In genomic region chr7:19159411-19159810, GRCm38 (mm10) we compare ENCODE assay signal across 11 mouse cellular contexts. TPM values are rescaled to one million over a fixed set of nuclear protein-coding genes. Genes with fewer than 3 reads are reported as not detected.
DNase-seq lines count a peak whose midpoint lies in the region; ATAC-seq lines count a peak whose summit lies in the region.
"Had no signal": no experiment of that assay in that cellular context is flagged by ENCODE, and none has a peak within 500 bp of the region (broad histone marks: within the 10 kb centered on the region; RNA-seq: fewer than 3 reads in every experiment).

No protein-coding gene starts in this region.

- H3K27ac ChIP-seq in kidney, embryonic 14.5 days (ENCODE audit: low read depth, low read length): no peak overlapping the region
- H3K27ac ChIP-seq in embryonic facial prominence, embryonic 12.5 days: no peak overlapping the region
- no peak overlapping the region for H3K27ac ChIP-seq in hindbrain, embryonic 13.5 days
- H3K27ac ChIP-seq in midbrain, embryonic 13.5 days: no peak overlapping the region

- H3K4me2 ChIP-seq in kidney, embryonic 14.5 days (replicated peaks; ENCODE audit: low read depth, low read length): peak overlapping the region; percentile 78
- H3K4me2 ChIP-seq in embryonic facial prominence, embryonic 12.5 days (replicated peaks): peak overlapping the region; percentile 62
- peak overlapping the region; percentile 60 for H3K4me2 ChIP-seq in hindbrain, embryonic 13.5 days
- peak overlapping the region; percentile 57 for H3K4me2 ChIP-seq in midbrain, embryonic 13.5 days (replicated peaks)

- H3K9ac ChIP-seq in kidney, embryonic 14.5 days (ENCODE audit: low read depth, low read length): no peak overlapping the region
- H3K9ac ChIP-seq in embryonic facial prominence, embryonic 12.5 days: no peak overlapping the region
- peak overlapping the region; percentile 60; the same call in 1 of the 2 replicates for H3K9ac ChIP-seq in hindbrain, embryonic 13.5 days
- no peak overlapping the region; the same call in 1 of the 2 replicates for H3K9ac ChIP-seq in midbrain, embryonic 13.5 days (replicated peaks)

- peaks cover 3% of the 10 kb centered on the region; the same call in 1 of the 2 replicates for H3K36me3 ChIP-seq in kidney, embryonic 14.5 days (ENCODE audit: control insufficient read depth, insufficient read depth, low read length)
- no peaks in the 10 kb centered on the region for H3K36me3 ChIP-seq in embryonic facial prominence, embryonic 12.5 days
- H3K36me3 ChIP-seq in hindbrain, embryonic 13.5 days: peaks cover 6% of the 10 kb centered on the region; the same call in 1 of the 2 replicates
- H3K36me3 ChIP-seq in midbrain, embryonic 13.5 days: peaks cover 15% of the 10 kb centered on the region

- H3K27me3 ChIP-seq in kidney, embryonic 14.5 days (ENCODE audit: control insufficient read depth, insufficient read depth, low read length): peaks cover 8% of the 10 kb centered on the region
- H3K27me3 ChIP-seq in embryonic facial prominence, embryonic 12.5 days: peaks cover 32% of the 10 kb centered on the region
- peaks cover 48% of the 10 kb centered on the region for H3K27me3 ChIP-seq in hindbrain, embryonic 13.5 days
- peaks cover 43% of the 10 kb centered on the region for H3K27me3 ChIP-seq in midbrain, embryonic 13.5 days

- DNase-seq in kidney, postnatal 36 days: no peak
- DNase-seq in urinary bladder, postnatal 14 days (ENCODE audit: low spot score): no peak
- DNase-seq in left cerebral cortex, postnatal 25 days (ENCODE audit: low spot score in 2 of 2): no peak
- DNase-seq in ovary, postnatal 14 days (ENCODE audit: low spot score): no peak
- DNase-seq: adrenal gland, postnatal 25 days; layer of hippocampus, postnatal 36 days had no signal

- H3K9me3 ChIP-seq in kidney, embryonic 14.5 days (ENCODE audit: control insufficient read depth, low read length): no peaks in the 10 kb centered on the region
- H3K9me3 ChIP-seq in embryonic facial prominence, embryonic 12.5 days: no peaks in the 10 kb centered on the region
- H3K9me3 ChIP-seq in hindbrain, embryonic 13.5 days: no peaks in the 10 kb centered on the region
- no peaks in the 10 kb centered on the region for H3K9me3 ChIP-seq in midbrain, embryonic 13.5 days

- peak overlapping the region; percentile 42 for H3K4me3 ChIP-seq in kidney, embryonic 14.5 days (ENCODE audit: low read length)
- H3K4me3 ChIP-seq in embryonic facial prominence, embryonic 12.5 days: peak overlapping the region; percentile 34; the same call in 1 of the 2 replicates
- H3K4me3 ChIP-seq in hindbrain, embryonic 13.5 days: no peak overlapping the region
- H3K4me3 ChIP-seq in midbrain, embryonic 13.5 days (replicated peaks): no peak overlapping the region

- no peak for ATAC-seq in kidney, embryonic 14.5 days (ENCODE audit: low FRiP score, low TSS enrichment)
- ATAC-seq in embryonic facial prominence, embryonic 12.5 days (ENCODE audit: insufficient number of reproducible peaks, insufficient read depth, low FRiP score, low TSS enrichment): no peak
- no peak for ATAC-seq in hindbrain, embryonic 13.5 days (ENCODE audit: low FRiP score)
- ATAC-seq in midbrain, embryonic 13.5 days: no peak

- WGBS in kidney, embryonic 14.5 days: 12% methylated on average over 18 of the region's 18 CpGs
- 14% methylated on average over 18 of the region's 18 CpGs for WGBS in embryonic facial prominence, embryonic 12.5 days
- WGBS in hindbrain, embryonic 13.5 days: 15% methylated on average over 18 of the region's 18 CpGs
- 16% methylated on average over 18 of the region's 18 CpGs for WGBS in midbrain, embryonic 13.5 days

- intact Hi-C loops in left cerebral cortex, postnatal 25 days (cut with DNase I): no loop called here

- peaks cover 23% of the 10 kb centered on the region; the same call in 1 of the 2 replicates for H3K4me1 ChIP-seq in kidney, embryonic 14.5 days (ENCODE audit: control insufficient read depth, insufficient read depth, low read length)
- H3K4me1 ChIP-seq in embryonic facial prominence, embryonic 12.5 days: peaks cover 23% of the 10 kb centered on the region
- peaks cover 31% of the 10 kb centered on the region for H3K4me1 ChIP-seq in hindbrain, embryonic 13.5 days (replicated peaks)
- H3K4me1 ChIP-seq in midbrain, embryonic 13.5 days (replicated peaks): peaks cover 32% of the 10 kb centered on the region

RNA-seq across cellular contexts. Expression of gene Gipr, which starts 6.5 kb away (rescaled TPM):
- polyA plus RNA-seq in kidney, embryonic 14.5 days (2014; fragmentation: Nextera tagmentation; extraction: Ambion mirVana): 0.31 and 0.45 TPM in 2 replicates
- polyA plus RNA-seq in embryonic facial prominence, embryonic 12.5 days (2016; fragmentation: Nextera tagmentation; extraction: Ambion mirVana): 0.54 and 0.84 TPM in 2 replicates
- 1.6 and 2.3 TPM in 2 replicates for polyA plus RNA-seq in hindbrain, embryonic 13.5 days (2015; fragmentation: Nextera tagmentation; extraction: Ambion mirVana)
- 2.6 and 3.4 TPM in 2 replicates for polyA plus RNA-seq in midbrain, embryonic 13.5 days (2015; fragmentation: Nextera tagmentation; extraction: Ambion mirVana)
- 1 to 10 TPM; 1.1 to 1.5 TPM for total RNA-seq in left cerebral cortex, postnatal 25 days (2021)
- total RNA-seq: common myeloid progenitor, adult 5-6 weeks had no signal

RNA-seq across cellular contexts. Expression of gene Snrpd2, which starts 9.9 kb away (rescaled TPM):
- polyA plus RNA-seq in kidney, embryonic 14.5 days (2014; fragmentation: Nextera tagmentation; extraction: Ambion mirVana): 155 and 205 TPM in 2 replicates
- 149 and 166 TPM in 2 replicates for polyA plus RNA-seq in embryonic facial prominence, embryonic 12.5 days (2016; fragmentation: Nextera tagmentation; extraction: Ambion mirVana)
- 123 and 128 TPM in 2 replicates for polyA plus RNA-seq in hindbrain, embryonic 13.5 days (2015; fragmentation: Nextera tagmentation; extraction: Ambion mirVana)
- polyA plus RNA-seq in midbrain, embryonic 13.5 days (2015; fragmentation: Nextera tagmentation; extraction: Ambion mirVana): 124 and 126 TPM in 2 replicates
- 10 to 100 TPM; 72.8 to 77.5 TPM for total RNA-seq in left cerebral cortex, postnatal 25 days (2021)

RNA-seq across cellular contexts. Expression of gene Qpctl, which starts 10.3 kb away (rescaled TPM):
- polyA plus RNA-seq in kidney, embryonic 14.5 days (2014; fragmentation: Nextera tagmentation; extraction: Ambion mirVana): 8.9 and 12.8 TPM in 2 replicates
- 16.7 and 17.4 TPM in 2 replicates for polyA plus RNA-seq in embryonic facial prominence, embryonic 12.5 days (2016; fragmentation: Nextera tagmentation; extraction: Ambion mirVana)
- polyA plus RNA-seq in hindbrain, embryonic 13.5 days (2015; fragmentation: Nextera tagmentation; extraction: Ambion mirVana): 23.1 and 23.8 TPM in 2 replicates
- 22.5 and 23.9 TPM in 2 replicates for polyA plus RNA-seq in midbrain, embryonic 13.5 days (2015; fragmentation: Nextera tagmentation; extraction: Ambion mirVana)
- total RNA-seq in left cerebral cortex, postnatal 25 days (2021): 10 to 100 TPM; 15.5 to 16.0 TPM

RNA-seq across cellular contexts. Expression of gene Eml2, which starts 16.8 kb away (rescaled TPM):
- polyA plus RNA-seq in kidney, embryonic 14.5 days (2014; fragmentation: Nextera tagmentation; extraction: Ambion mirVana): 2.8 and 5.7 TPM in 2 replicates
- 4.5 and 4.9 TPM in 2 replicates for polyA plus RNA-seq in embryonic facial prominence, embryonic 12.5 days (2016; fragmentation: Nextera tagmentation; extraction: Ambion mirVana)
- 6.6 and 8.2 TPM in 2 replicates for polyA plus RNA-seq in hindbrain, embryonic 13.5 days (2015; fragmentation: Nextera tagmentation; extraction: Ambion mirVana)
- 6.3 and 10.0 TPM in 2 replicates for polyA plus RNA-seq in midbrain, embryonic 13.5 days (2015; fragmentation: Nextera tagmentation; extraction: Ambion mirVana)
- 100 to 1,000 TPM; 125 to 133 TPM for total RNA-seq in left cerebral cortex, postnatal 25 days (2021)

RNA-seq across cellular contexts. Expression of gene Fbxo46, which starts 39.8 kb away (rescaled TPM):
- 5.7 and 10.0 TPM in 2 replicates for polyA plus RNA-seq in kidney, embryonic 14.5 days (2014; fragmentation: Nextera tagmentation; extraction: Ambion mirVana)
- polyA plus RNA-seq in embryonic facial prominence, embryonic 12.5 days (2016; fragmentation: Nextera tagmentation; extraction: Ambion mirVana): 19.8 and 21.6 TPM in 2 replicates
- 18.9 and 20.2 TPM in 2 replicates for polyA plus RNA-seq in hindbrain, embryonic 13.5 days (2015; fragmentation: Nextera tagmentation; extraction: Ambion mirVana)
- polyA plus RNA-seq in midbrain, embryonic 13.5 days (2015; fragmentation: Nextera tagmentation; extraction: Ambion mirVana): 19.6 and 20.6 TPM in 2 replicates
- total RNA-seq in left cerebral cortex, postnatal 25 days (2021): 10 to 100 TPM; 12.5 to 14.4 TPM

Comparison
In these comparisons a context has a peak if more than half of its experiments do, and no peak if none do; other contexts are left out.
1. H3K4me3 ChIP-seq: peak in kidney, embryonic 14.5 days (single experiment) and embryonic facial prominence, embryonic 12.5 days (single experiment); none in hindbrain, embryonic 13.5 days (single experiment) and midbrain, embryonic 13.5 days (single experiment).
2. Peak in every context shown above with its lines, with median percentiles within 50 percentile points of each other: H3K4me2 ChIP-seq.